Mouse (Mus musculus): Measurements from ENCODE around the gene Ccdc102a.
"Not testable (repeated sequence)": the region's sequence is repeated elsewhere in the genome, so short reads cannot be mapped to it uniquely, and the experiment has no call there.

The Ccdc102a gene

GRCm38 (mm10) chr8:94872576-94872975, 45.3 kb downstream of the Ccdc102a start:
- DNase-seq, result no peak

GRCm38 (mm10) chr8:94872156-94872555, 45.7 kb downstream of the Ccdc102a start:
- DNase-seq, result no peak

- DNase-seq, result peak; percentile 73
Measured at GRCm38 (mm10) chr8:94871108-94871894, 46.6 kb downstream of the Ccdc102a start.

GRCm38 (mm10) chr8:94870474-94871107, 47.3 kb downstream of the Ccdc102a start:
- peak; percentile 74 for DNase-seq

GRCm38 (mm10) chr8:94870003-94870402, 47.9 kb downstream of the Ccdc102a start:
- DNase-seq, result no peak

GRCm38 (mm10) chr8:94869146-94869545, 48.8 kb downstream of the Ccdc102a start:
- DNase-seq, result no peak

- no peak for DNase-seq
Measured at GRCm38 (mm10) chr8:94866921-94867320, 51.0 kb downstream of the Ccdc102a start.

GRCm38 (mm10) chr8:94865292-94865691, 52.6 kb downstream of the Ccdc102a start:
- no peak for DNase-seq

- no peak for DNase-seq
Measured at GRCm38 (mm10) chr8:94863897-94864673, 53.8 kb downstream of the Ccdc102a start.

GRCm38 (mm10) chr8:94862487-94863220, 55.2 kb downstream of the Ccdc102a start:
- no peak for DNase-seq

- DNase-seq, result peak; percentile 64
Measured at GRCm38 (mm10) chr8:94861352-94861910, 56.5 kb downstream of the Ccdc102a start.

GRCm38 (mm10) chr8:94857346-94858173, 60.3 kb downstream of the Ccdc102a start, which contains the start of gene Polr2c:
Gene Polr2c, plus strand, starts transcription at chr8:94857450.
- DNase-seq, result peak; percentile 95

GRCm38 (mm10) chr8:94857011-94857345, 60.9 kb downstream of the Ccdc102a start:
- no peak for DNase-seq

- DNase-seq, result not testable (repeated sequence)
Measured at GRCm38 (mm10) chr8:94854761-94855160, 63.1 kb downstream of the Ccdc102a start.

Data from right cerebral cortex, postnatal 4 days (tissue).